Mouse (Mus musculus) liver, postnatal 0 days (tissue): ENCODE data around the gene D5Ertd579e.

Experiments
- CTCF ChIP-seq: sonication (generic); IDR thresholded peaks from 2 replicates; pipeline ENCODE4 v1.5.1; 2016; ENCODE audit warnings: antibody characterized with exemption, low read depth
- EP300 ChIP-seq: IDR thresholded peaks from 2 replicates; pipeline ENCODE4 v1.6.1; 2016; ENCODE audit warnings: antibody characterized with exemption, low read depth, mild to moderate bottlenecking

GRCm38 (mm10) chr5:36623670-36624069, 72.2 kb downstream of the D5Ertd579e start:
- TF ChIP-seq CTCF: no peak
- TF ChIP-seq EP300: no peak
